Mouse (Mus musculus) C2C12 (cell line): ENCODE results near the gene Slc9a1.

Source experiments
- CTCF ChIP-seq: IDR thresholded peaks from one replicate; pipeline ENCODE4 v1.5.1; 2011; ENCODE audit not compliant: control insufficient read depth, insufficient read depth, insufficient read length
- MYOD1 ChIP-seq: IDR thresholded peaks from one replicate; pipeline ENCODE4 v1.6.1; 2011; ENCODE audit warnings: low read depth; ENCODE audit not compliant: control insufficient read depth, insufficient read length
- USF1 ChIP-seq: IDR thresholded peaks from one replicate; pipeline ENCODE4 v1.6.1; 2011; ENCODE audit warnings: low read depth, mild to moderate bottlenecking, control low read depth, moderate library complexity

DNA sequence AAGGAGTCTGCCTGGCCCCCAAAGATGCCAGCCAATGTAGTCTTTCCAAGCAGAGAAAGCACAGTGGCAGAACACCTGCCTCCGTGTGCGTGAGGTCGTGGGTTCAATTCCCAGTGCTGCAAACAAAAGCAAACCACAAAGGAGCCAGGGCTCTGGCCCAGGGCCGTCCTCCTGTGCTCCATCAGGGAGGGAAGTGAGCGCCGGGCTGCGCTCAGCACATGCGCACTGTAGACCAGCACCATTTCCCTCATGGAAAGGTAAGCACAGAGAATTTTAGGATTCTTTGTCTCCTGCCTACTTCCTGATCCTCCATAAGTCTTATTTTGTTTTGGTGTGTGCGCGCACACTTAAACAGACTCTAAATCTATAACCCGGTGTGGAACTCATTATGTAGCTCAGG, 78.5 kb downstream of the Slc9a1 start:
- no peak for TF ChIP-seq MYOD1
- no peak for TF ChIP-seq USF1
- TF ChIP-seq CTCF = no peak
